Mouse (Mus musculus): ENCODE measurements around the gene Peak1.

GRCm38 (mm10) chr9:56409928-56410327 is 7.9 kb downstream of the Peak1 start:
- no peak for TF ChIP-seq CTCF (IDR thresholded peaks at IDR 0.05)
- no peak for TF ChIP-seq EP300 (IDR thresholded peaks at IDR 0.05)

All from lung, postnatal 0 days (tissue).